Mouse (Mus musculus) fibroblast of lung, adult 2 months (primary cell): Measurements from ENCODE around the gene Sestd1.
A peak's percentile ranks its signal among the peaks of the same experiment; 100 is the strongest.

Experiments
- DNase-seq: peaks from one replicate; pipeline ENCODE4 v3.0.0-alpha.2; 2011; ENCODE audit warnings: low read depth

Gene Sestd1

GRCm38 (mm10) chr2:77172241-77172671, 108.1 kb downstream of the Sestd1 start:
- DNase-seq: no peak

GRCm38 (mm10) chr2:77171444-77172240, 108.8 kb downstream of the Sestd1 start:
- no peak for DNase-seq

GRCm38 (mm10) chr2:77170633-77171105, 109.7 kb downstream of the Sestd1 start, which contains the start of gene Ccdc141:
Gene Ccdc141, minus strand, starts transcription at chr2:77170636.
- no peak for DNase-seq

GRCm38 (mm10) chr2:77169916-77170632, 110.3 kb downstream of the Sestd1 start:
- DNase-seq: no peak

GRCm38 (mm10) chr2:77169218-77169617, 111.2 kb downstream of the Sestd1 start:
- no peak for DNase-seq

GRCm38 (mm10) chr2:77168781-77169180, 111.6 kb downstream of the Sestd1 start:
- DNase-seq: no peak

- no peak for DNase-seq
Measured at GRCm38 (mm10) chr2:77168081-77168685, 112.2 kb downstream of the Sestd1 start.

- peak; percentile 61 for DNase-seq
Measured at GRCm38 (mm10) chr2:77166366-77166765, 114.0 kb downstream of the Sestd1 start.

GRCm38 (mm10) chr2:77164662-77165061, 115.7 kb downstream of the Sestd1 start:
- no peak for DNase-seq

- DNase-seq: no peak
Measured at GRCm38 (mm10) chr2:77163381-77163780, 117.0 kb downstream of the Sestd1 start.

GRCm38 (mm10) chr2:77162135-77162534, 118.3 kb downstream of the Sestd1 start:
- no peak for DNase-seq

- DNase-seq: no peak
Measured at GRCm38 (mm10) chr2:77157546-77157945, 122.8 kb downstream of the Sestd1 start.

- no peak for DNase-seq
Measured at GRCm38 (mm10) chr2:77154080-77154479, 126.3 kb downstream of the Sestd1 start.

- DNase-seq: no peak
Measured at GRCm38 (mm10) chr2:77151255-77151654, 129.1 kb downstream of the Sestd1 start.

GRCm38 (mm10) chr2:77149576-77149975, 130.8 kb downstream of the Sestd1 start:
- no peak for DNase-seq

GRCm38 (mm10) chr2:77148215-77148614, 132.2 kb downstream of the Sestd1 start:
- no peak for DNase-seq

- no peak for DNase-seq
Measured at GRCm38 (mm10) chr2:77146968-77147367, 133.4 kb downstream of the Sestd1 start.

GRCm38 (mm10) chr2:77146291-77146690, 134.1 kb downstream of the Sestd1 start:
- DNase-seq: no peak

GRCm38 (mm10) chr2:77143536-77143935, 136.9 kb downstream of the Sestd1 start:
- DNase-seq: no peak

- no peak for DNase-seq
Measured at GRCm38 (mm10) chr2:77138879-77139278, 141.5 kb downstream of the Sestd1 start.

- DNase-seq: peak; percentile 39
Measured at GRCm38 (mm10) chr2:77134906-77135305, 145.5 kb downstream of the Sestd1 start.

- DNase-seq: no peak
Measured at GRCm38 (mm10) chr2:77133407-77133806, 147.0 kb downstream of the Sestd1 start.
